Mouse (Mus musculus) layer of hippocampus, adult 6 months (tissue): ENCODE data around the gene Apbb1. TPM values are rescaled to one million over a fixed set of nuclear protein-coding genes. Genes with fewer than 3 reads are reported as not detected.

Experiments used
- long read RNA-seq, 2 experiments: library from polyadenylated mRNA; unstranded; transcript quantifications; one replicate each; pipeline ENCODE4 v2.0.0; 2019 to 2020
- polyA plus RNA-seq: library from polyadenylated mRNA; unstranded; fragments of <200 nt; fragmentation: Nextera tagmentation; gene quantifications from 2 replicates; pipeline ENCODE4 v1.2.3, GENCODE M21; 2021

Gene Apbb1
- polyA plus RNA-seq, result 408 and 453 TPM in 2 replicates
- long read RNA-seq, experiment 1, transcript Apbb1-214 (14 exons, 2,878 nt), result major isoform, 139 of 927 reads
- long read RNA-seq, experiment 1, transcript Apbb1-205 (13 exons, 1,630 nt), result minor isoform, 9 of 927 reads
- long read RNA-seq, experiment 1, transcript Apbb1-217 (14 exons, 2,712 nt), result minor isoform, 12 of 927 reads
- long read RNA-seq, experiment 1, transcript Apbb1-201 (13 exons, 2,530 nt), result minor isoform, 24 of 927 reads
- long read RNA-seq, experiment 1, partial matches to known transcripts, result 151 of 927 reads
- long read RNA-seq, experiment 1, other reads (novel, unspliced or antisense), result 592 of 927 reads
- long read RNA-seq, experiment 2, transcript Apbb1-217 (14 exons, 2,712 nt), result minor isoform, 31 of 3,723 reads
- long read RNA-seq, experiment 2, transcript Apbb1-201 (13 exons, 2,530 nt), result minor isoform, 83 of 3,723 reads
- long read RNA-seq, experiment 2, transcript Apbb1-205 (13 exons, 1,630 nt), result minor isoform, 10 of 3,723 reads
- long read RNA-seq, experiment 2, transcript Apbb1-214 (14 exons, 2,878 nt), result major isoform, 532 of 3,723 reads
- long read RNA-seq, experiment 2, partial matches to known transcripts, result 276 of 3,723 reads
- long read RNA-seq, experiment 2, other reads (novel, unspliced or antisense), result 2,791 of 3,723 reads

GRCm38 (mm10) chr7:105581094-105581703 is at the start of gene Apbb1:
Gene Apbb1 (minus strand): TSS chr7:105581653.

GRCm38 (mm10) chr7:105554212-105554942 is 27.1 kb downstream of the Apbb1 start, which contains the start of gene Smpd1:
Gene Smpd1 (plus strand): TSS chr7:105554360.

Other genes with a start within 250 kb of the Apbb1 start
- not detected in 2 replicates for gene Olfr690, start 247.5 kb downstream of the Apbb1 start, polyA plus RNA-seq
- gene Olfr691, start 239.4 kb downstream of the Apbb1 start, polyA plus RNA-seq, result 0.15 TPM in 1 of 2 replicates, not detected in the other
- not detected in 2 replicates for gene Olfr692, start 213.4 kb downstream of the Apbb1 start, polyA plus RNA-seq
- gene Gm5901, start 206.6 kb downstream of the Apbb1 start, polyA plus RNA-seq, result not detected in 2 replicates
- 31.5 and 42.0 TPM in 2 replicates for gene Fam160a2, start 181.6 kb downstream of the Apbb1 start, polyA plus RNA-seq
- 0.14 and 0.24 TPM in 2 replicates for gene Cnga4, start 177.1 kb downstream of the Apbb1 start, polyA plus RNA-seq
- 7.3 and 7.7 TPM in 2 replicates for gene Cckbr, start 155.9 kb downstream of the Apbb1 start, polyA plus RNA-seq
- 29.9 and 31.8 TPM in 2 replicates for gene Cavin3, start 99.4 kb downstream of the Apbb1 start, polyA plus RNA-seq
- gene Smpd1, start 27.3 kb downstream of the Apbb1 start, polyA plus RNA-seq, result 93.9 and 95.7 TPM in 2 replicates
- gene Hpx, start 18.5 kb upstream of the Apbb1 start, polyA plus RNA-seq, result 0.72 and 0.77 TPM in 2 replicates
- gene Trim3, start 51.9 kb upstream of the Apbb1 start, polyA plus RNA-seq, result 32.0 and 36.8 TPM in 2 replicates
- 184 and 197 TPM in 2 replicates for gene Timm10b, start 58.4 kb upstream of the Apbb1 start, polyA plus RNA-seq
- gene Arfip2, start 58.8 kb upstream of the Apbb1 start, polyA plus RNA-seq, result 41.3 and 47.5 TPM in 2 replicates
- gene Gm45799, start 58.9 kb upstream of the Apbb1 start, polyA plus RNA-seq, result 12.7 and 32.7 TPM in 2 replicates
- gene Dnhd1, start 69.2 kb upstream of the Apbb1 start, polyA plus RNA-seq, result 0.01 and 0.04 TPM in 2 replicates
- 63.2 and 64.5 TPM in 2 replicates for gene Ilk, start 154.9 kb upstream of the Apbb1 start, polyA plus RNA-seq
- 5.3 and 7.3 TPM in 2 replicates for gene Rrp8, start 155.7 kb upstream of the Apbb1 start, polyA plus RNA-seq
- 11.2 and 13.6 TPM in 2 replicates for gene Taf10, start 162.7 kb upstream of the Apbb1 start, polyA plus RNA-seq
- gene Tpp1, start 170.6 kb upstream of the Apbb1 start, polyA plus RNA-seq, result 115 and 138 TPM in 2 replicates
- 1.2 TPM in 2 replicates for gene Dchs1, start 206.0 kb upstream of the Apbb1 start, polyA plus RNA-seq
- gene Mrpl17, start 229.4 kb upstream of the Apbb1 start, polyA plus RNA-seq, result 272 and 284 TPM in 2 replicates